Mouse (Mus musculus) G1E (cell line): Measurements from ENCODE around the gene Slc44a4. TPM values are rescaled to one million over a fixed set of nuclear protein-coding genes. Genes with fewer than 3 reads are reported as not detected.
A peak's percentile ranks its signal among the peaks of the same experiment; 100 is the strongest.
"Not testable (repeated sequence)": the region's sequence is repeated elsewhere in the genome, so short reads cannot be mapped to it uniquely, and the experiment has no call there.

ENCODE experiments used
- ATAC-seq: 2 replicates; pipeline ENCODE4 v1.8.0; 2016; ENCODE audit warnings: mild to moderate bottlenecking; ENCODE audit not compliant: insufficient number of reproducible peaks, poor library complexity, low FRiP score, severe bottlenecking; ENCODE audit errors: extremely low read depth
- DNase-seq: peaks from one replicate; pipeline ENCODE4 v3.0.0; 2012; ENCODE audit warnings: low spot score
- H3K27me3 ChIP-seq: 2 replicates; pipeline ENCODE4 v1.6.1; 2012; ENCODE audit warnings: mild to moderate bottlenecking, low read length, inconsistent platforms; ENCODE audit not compliant: insufficient read depth
- H3K36me3 ChIP-seq: replicated peaks from 2 replicates; pipeline ENCODE3; 2012; ENCODE audit warnings: mild to moderate bottlenecking, inconsistent platforms
- H3K4me1 ChIP-seq: 2 replicates; pipeline ENCODE4 v1.6.1; 2012; ENCODE audit warnings: low read depth, low read length, inconsistent platforms, mixed read lengths; ENCODE audit not compliant: insufficient read depth
- H3K4me3 ChIP-seq: 2 replicates; pipeline ENCODE4 v1.5.1; 2012; ENCODE audit warnings: low read depth, mild to moderate bottlenecking, inconsistent platforms, low read length, moderate library complexity, mixed read lengths
- H3K9me3 ChIP-seq: replicated peaks from 2 replicates; pipeline ENCODE4 v1.6.1; 2012; ENCODE audit warnings: inconsistent platforms
- CTCF ChIP-seq: IDR thresholded peaks from 2 replicates; pipeline ENCODE4 v1.5.1; 2012; ENCODE audit warnings: low read depth, low read length, inconsistent platforms, mixed read lengths
- GATA1 ChIP-seq: IDR thresholded peaks from 2 replicates; pipeline ENCODE4 v1.6.1; 2012; ENCODE audit warnings: borderline replicate concordance, low read length, inconsistent platforms, mixed read lengths
- GATA2 ChIP-seq: IDR thresholded peaks from 2 replicates; pipeline ENCODE4 v1.6.1; 2012; ENCODE audit warnings: low read depth, low read length, inconsistent platforms, borderline replicate concordance
- POLR2AphosphoS5 ChIP-seq: IDR thresholded peaks from 2 replicates; pipeline ENCODE4 v1.6.1; 2012; ENCODE audit warnings: low read depth, low read length, inconsistent platforms; ENCODE audit not compliant: insufficient replicate concordance
- TAL1 ChIP-seq: conservative IDR thresholded peaks from 2 replicates; pipeline ENCODE4 v1.6.1; 2012; ENCODE audit warnings: low read depth, low read length, inconsistent platforms, mixed read lengths
- polyA plus RNA-seq: library from polyadenylated mRNA; stranded (reverse); fragments of >175 nt; gene quantifications from 2 replicates; pipeline ENCODE4 v1.2.3, GENCODE M21; 2012
- total RNA-seq, 2 experiments: library from RNA; stranded (forward) in 1 of 2; stranded (reverse) in 1 of 2; fragments of 200-1000 nt in 1 of 2; fragments of >200 nt in 1 of 2; fragmentation: Nextera tagmentation in 1 of 2; gene quantifications; 2 replicates each; pipeline ENCODE4 v1.2.3; 2014 to 2017

Slc44a4 gene
- total and polyA plus RNA-seq, 3 experiments = not detected

DNA sequence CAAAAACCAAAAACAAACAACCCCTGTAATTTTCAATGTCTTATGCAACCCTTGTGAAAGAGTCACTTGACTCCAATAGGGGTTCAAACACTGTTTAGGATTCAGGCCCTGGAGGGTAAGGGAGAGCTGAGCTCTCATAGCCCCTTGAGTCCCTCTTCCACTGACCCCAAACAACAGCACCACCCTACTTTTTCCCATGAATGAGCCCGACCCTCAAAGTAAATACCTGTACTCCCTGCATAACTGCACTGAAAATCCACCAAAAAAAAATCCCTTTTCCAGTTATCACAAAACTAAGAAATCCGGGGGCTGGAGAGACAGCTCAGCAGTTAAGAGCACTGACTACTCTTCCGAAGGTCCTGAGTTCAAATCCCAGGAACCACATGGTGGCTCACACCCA, 41.6 kb downstream of the Slc44a4 start:
- TF ChIP-seq TAL1 (no peak), GATA1 (no peak), CTCF (no peak), POLR2AphosphoS5 (no peak), GATA2 (no peak)
- peaks cover 18% of the 10 kb centered on the region for H3K4me1 ChIP-seq
- H3K27me3 ChIP-seq = no peaks in the 10 kb centered on the region
- H3K4me3 ChIP-seq = no peak overlapping the region
- H3K9me3 ChIP-seq = peaks cover 14% of the 10 kb centered on the region
- no peak for ATAC-seq
- peaks cover 11% of the 10 kb centered on the region for H3K36me3 ChIP-seq
- no peak for DNase-seq

DNA sequence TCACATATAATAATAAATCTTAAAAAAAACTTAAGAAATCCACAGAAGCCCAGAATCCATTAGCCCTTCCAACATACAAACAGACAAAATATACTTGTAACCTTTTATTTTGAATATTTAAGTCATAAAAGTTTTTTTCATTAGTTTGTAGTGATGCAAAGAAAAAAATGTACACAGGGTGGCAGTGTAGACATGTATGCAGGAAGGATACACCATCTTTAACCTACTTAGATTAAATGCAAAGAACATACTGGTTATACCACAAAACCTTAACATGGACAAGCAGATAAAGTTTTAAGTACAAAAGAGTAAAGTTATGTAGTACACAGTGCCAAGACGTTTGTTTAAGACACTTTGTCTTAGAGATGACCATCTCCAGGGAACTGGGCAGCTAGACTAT, 42.1 kb downstream of the Slc44a4 start:
- TF ChIP-seq TAL1 (no peak), POLR2AphosphoS5 (no peak), CTCF (no peak), GATA2 (no peak), GATA1 (no peak)
- ATAC-seq (no peak), DNase-seq (no peak)
- Histone ChIP-seq H3K9me3 (peaks cover 14% of the 10 kb centered on the region), H3K36me3 (peaks cover 7% of the 10 kb centered on the region), H3K27me3 (no peaks in the 10 kb centered on the region), H3K4me3 (no peak overlapping the region), H3K4me1 (peaks cover 17% of the 10 kb centered on the region)

DNA sequence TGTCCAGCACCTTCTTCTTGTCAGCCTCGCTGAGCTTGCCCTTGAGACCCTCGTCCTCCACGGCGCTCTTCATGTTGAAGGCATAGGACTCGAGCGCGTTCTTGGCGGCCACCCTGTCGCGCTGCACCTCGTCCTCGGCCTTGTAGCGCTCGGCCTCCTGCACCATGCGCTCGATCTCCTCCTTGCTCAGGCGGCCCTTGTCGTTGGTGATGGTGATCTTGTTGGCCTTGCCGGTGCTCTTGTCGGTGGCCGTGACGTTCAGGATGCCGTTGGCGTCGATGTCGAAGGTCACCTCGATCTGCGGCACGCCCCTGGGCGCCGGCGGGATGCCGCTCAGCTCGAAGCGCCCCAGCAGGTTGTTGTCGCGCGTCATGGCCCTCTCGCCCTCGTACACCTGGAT, 43.0 kb downstream of the Slc44a4 start:
- not testable (repeated sequence) for H3K4me3 ChIP-seq, ATAC-seq, DNase-seq, H3K36me3 ChIP-seq, H3K27me3 ChIP-seq
- Histone ChIP-seq H3K4me1 (peaks cover 21% of the 10 kb centered on the region), H3K9me3 (peaks cover 14% of the 10 kb centered on the region)

DNA sequence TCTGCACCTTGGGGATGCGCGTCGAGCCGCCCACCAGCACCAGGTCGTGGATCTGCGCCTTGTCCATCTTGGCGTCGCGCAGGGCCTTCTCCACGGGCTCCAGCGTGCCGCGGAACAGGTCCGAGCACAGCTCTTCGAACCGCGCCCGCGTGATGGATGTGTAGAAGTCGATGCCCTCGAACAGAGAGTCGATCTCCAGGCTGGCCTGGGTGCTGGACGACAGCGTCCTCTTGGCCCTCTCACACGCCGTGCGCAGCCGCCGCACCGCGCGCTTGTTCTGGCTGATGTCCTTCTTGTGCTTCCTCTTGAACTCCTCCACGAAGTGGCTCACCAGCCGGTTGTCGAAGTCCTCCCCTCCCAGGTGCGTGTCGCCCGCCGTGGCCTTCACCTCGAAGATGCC, 43.7 kb downstream of the Slc44a4 start:
- H3K4me1 ChIP-seq = peaks cover 21% of the 10 kb centered on the region
- H3K27me3 ChIP-seq, H3K36me3 ChIP-seq, H3K4me3 ChIP-seq, DNase-seq, ATAC-seq: not testable (repeated sequence)
- peaks cover 14% of the 10 kb centered on the region for H3K9me3 ChIP-seq

DNA sequence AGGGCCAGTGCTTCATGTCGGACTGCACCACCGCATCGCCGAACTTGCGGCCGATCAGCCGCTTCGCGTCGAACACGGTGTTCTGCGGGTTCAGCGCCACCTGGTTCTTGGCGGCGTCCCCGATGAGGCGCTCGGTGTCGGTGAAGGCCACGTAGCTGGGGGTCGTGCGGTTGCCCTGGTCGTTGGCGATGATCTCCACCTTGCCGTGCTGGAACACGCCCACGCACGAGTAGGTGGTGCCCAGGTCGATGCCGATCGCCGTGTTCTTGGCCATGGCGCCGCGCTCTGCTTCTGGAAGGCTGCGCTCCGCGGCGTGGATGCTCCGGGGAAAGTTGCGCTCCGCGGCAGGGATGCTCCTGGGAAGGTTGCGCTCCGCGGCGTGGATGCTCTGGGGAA, 44.5 kb downstream of the Slc44a4 start:
- not testable (repeated sequence) for DNase-seq, H3K27me3 ChIP-seq, H3K36me3 ChIP-seq, ATAC-seq
- Histone ChIP-seq H3K4me1 (peaks cover 15% of the 10 kb centered on the region), H3K4me3 (peak overlapping the region; percentile 71; the same call in 1 of the 2 replicates), H3K9me3 (peaks cover 14% of the 10 kb centered on the region)

DNA sequence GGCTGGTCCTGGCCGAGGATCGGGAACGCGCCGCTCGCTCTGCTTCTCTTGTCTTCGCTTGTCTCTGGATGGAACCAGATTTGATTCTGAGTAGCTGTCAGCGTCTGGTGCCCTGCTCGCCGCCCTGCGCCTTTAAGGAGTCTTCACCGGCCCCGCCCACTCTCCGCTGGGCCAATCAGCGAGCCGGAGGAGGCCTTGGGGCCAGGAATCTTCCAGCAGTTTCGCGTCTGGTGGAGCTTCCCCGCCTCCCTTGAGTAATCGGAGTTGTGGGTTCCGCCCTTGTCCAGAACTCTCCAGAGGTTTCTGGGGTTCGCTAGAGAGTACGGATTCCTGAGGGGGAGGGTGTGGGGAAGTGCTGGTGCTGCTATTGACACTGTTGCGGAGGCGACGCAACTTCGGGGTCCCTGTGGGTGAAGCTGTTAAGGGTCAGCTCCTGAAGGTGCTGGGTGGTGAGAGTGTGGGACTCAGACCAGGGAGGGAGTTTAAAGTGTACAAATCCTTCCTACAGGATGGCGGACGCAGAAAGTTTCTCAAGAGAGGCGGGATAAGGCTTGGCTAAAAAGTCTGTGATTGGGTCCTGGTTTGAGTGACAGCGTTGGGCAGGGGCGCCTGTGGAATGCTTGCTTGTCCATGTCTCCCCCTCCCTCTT, 45.0 kb downstream of the Slc44a4 start, which contains the start of gene Hspa1b:
Hspa1b (minus strand) TSS at position 109 of the 649 bp plus-strand sequence.
- H3K36me3 ChIP-seq, H3K27me3 ChIP-seq: not testable (repeated sequence)
- peaks cover 14% of the 10 kb centered on the region for H3K9me3 ChIP-seq
- ATAC-seq (peak; percentile 52), DNase-seq (peak; percentile 55)
- peaks cover 15% of the 10 kb centered on the region for H3K4me1 ChIP-seq
- H3K4me3 ChIP-seq = peak within 1 kb of the TSS; percentile 71

DNA sequence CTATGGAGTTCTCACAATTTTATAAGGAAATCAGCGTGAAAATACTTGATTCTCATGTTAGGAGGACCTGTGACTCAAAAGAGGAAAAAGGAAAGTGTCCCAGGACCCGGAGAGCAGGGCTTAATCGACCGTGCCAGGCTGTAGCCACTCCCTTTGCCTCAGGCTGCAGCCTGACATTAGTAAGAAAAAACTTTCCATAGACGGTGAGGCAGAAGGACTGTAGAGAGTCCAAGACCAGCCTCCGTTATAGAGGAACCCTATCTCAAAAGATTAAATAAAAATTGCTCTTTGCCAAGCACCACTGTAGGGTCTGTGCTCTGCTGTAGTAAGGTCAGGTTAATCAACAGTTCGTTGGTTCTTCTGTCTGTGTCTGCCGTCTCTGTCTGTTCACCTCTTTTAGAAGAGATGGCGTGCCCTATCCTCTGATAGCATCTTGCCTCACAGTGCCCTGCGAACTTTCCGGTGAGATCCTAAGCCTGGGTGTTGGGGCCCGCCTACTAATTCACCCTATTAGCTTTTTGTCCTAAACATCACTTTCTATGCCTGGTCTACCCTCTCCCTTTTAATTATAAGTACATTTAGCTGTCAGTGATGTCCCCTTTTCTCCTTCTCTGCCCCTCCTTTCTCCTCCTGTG, 45.7 kb downstream of the Slc44a4 start:
- H3K36me3 ChIP-seq = no peaks in the 10 kb centered on the region
- DNase-seq = no peak
- peaks cover 22% of the 10 kb centered on the region for H3K4me1 ChIP-seq
- H3K9me3 ChIP-seq = peaks cover 14% of the 10 kb centered on the region
- H3K4me3 ChIP-seq = peak overlapping the region; percentile 71
- TF ChIP-seq TAL1 = no peak
- no peak for TF ChIP-seq GATA1
- TF ChIP-seq POLR2AphosphoS5 = no peak
- no peak for TF ChIP-seq GATA2
- TF ChIP-seq CTCF = no peak
- ATAC-seq = no peak
- H3K27me3 ChIP-seq = peaks cover 14% of the 10 kb centered on the region
